Mouse (Mus musculus): ENCODE results near the gene Zfp575. TPM values are rescaled to one million over a fixed set of nuclear protein-coding genes. Genes with fewer than 3 reads are reported as not detected.

The Zfp575 gene
- total RNA-seq (2023): not detected

GRCm38 (mm10) chr7:24587330-24588105 lies at the start of gene Zfp575, which contains the start of gene Ethe1:
Gene Zfp575, minus strand, starts transcription at chr7:24587641.
Gene Ethe1, plus strand, starts transcription at chr7:24587543.

GRCm38 (mm10) chr7:24636264-24636663 lies 48.8 kb upstream of the Zfp575 start, which contains the start of gene Lypd3:
Gene Lypd3, plus strand, starts transcription at chr7:24636550.

GRCm38 (mm10) chr7:24610144-24610878 lies 22.9 kb upstream of the Zfp575 start, which contains the start of gene Phldb3:
Gene Phldb3, plus strand, starts transcription at chr7:24610763.

GRCm38 (mm10) chr7:24546068-24546614 lies 41.3 kb downstream of the Zfp575 start, which contains the start of the genes Pinlyp and Xrcc1:
Gene Pinlyp, minus strand, starts transcription at chr7:24546118.
Gene Xrcc1, plus strand, starts transcription at chr7:24546289.

Other genes starting within 250 kb of the Zfp575 start
- not detected for gene Lypd5, start 238.4 kb downstream of the Zfp575 start, total RNA-seq (2023)
- gene Kcnn4, start 217.4 kb downstream of the Zfp575 start, total RNA-seq (2023): 205 TPM
- gene Smg9, start 188.0 kb downstream of the Zfp575 start, total RNA-seq (2023): 135 TPM
- 4.3 TPM for gene Irgc1, start 135.3 kb downstream of the Zfp575 start, total RNA-seq (2023)
- 204 TPM for gene Plaur, start 125.2 kb downstream of the Zfp575 start, total RNA-seq (2023)
- 0.44 TPM for gene Cadm4, start 105.6 kb downstream of the Zfp575 start, total RNA-seq (2023)
- 1.4 TPM for gene Zfp428, start 80.6 kb downstream of the Zfp575 start, total RNA-seq (2023)
- gene AC161166.1, start 75.2 kb downstream of the Zfp575 start, total RNA-seq (2023): not detected
- gene Irgq, start 57.0 kb downstream of the Zfp575 start, total RNA-seq (2023): 12.2 TPM
- not detected for gene Pinlyp, start 41.5 kb downstream of the Zfp575 start, total RNA-seq (2023)
- gene Xrcc1, start 41.4 kb downstream of the Zfp575 start, total RNA-seq (2023): 53.1 TPM
- gene Ethe1, start 98 bp downstream of the Zfp575 start, total RNA-seq (2023): 6.9 TPM
- 8.3 TPM for gene Phldb3, start 23.1 kb upstream of the Zfp575 start, total RNA-seq (2023)
- gene Lypd3, start 48.9 kb upstream of the Zfp575 start, total RNA-seq (2023): 0.35 TPM
- not detected for gene Tex101, start 89.0 kb upstream of the Zfp575 start, total RNA-seq (2023)
- gene BC049730, start 121.6 kb upstream of the Zfp575 start, total RNA-seq (2023): not detected
- not detected for gene Gm4763, start 139.3 kb upstream of the Zfp575 start, total RNA-seq (2023)
- 1.5 TPM for gene Cd177, start 172.7 kb upstream of the Zfp575 start, total RNA-seq (2023)
- gene Ceacam10, start 189.6 kb upstream of the Zfp575 start, total RNA-seq (2023): not detected